Mouse (Mus musculus) cortical plate, adult 2 months (tissue): Measurements from ENCODE around the gene Ptprg.

Experiments
- CTCF ChIP-seq: fragments of 200-500 bp; IDR thresholded peaks from 2 replicates; pipeline ENCODE4 v1.5.1; 2011; ENCODE audit warnings: mild to moderate bottlenecking, control low read depth, low read length; ENCODE audit not compliant: insufficient read depth; ENCODE audit errors: extremely low read depth
- POLR2A ChIP-seq: fragments of 200-500 bp; IDR thresholded peaks from 2 replicates; pipeline ENCODE4 v1.6.1; 2011; ENCODE audit warnings: mild to moderate bottlenecking, low read length, control low read depth; ENCODE audit not compliant: insufficient read depth; ENCODE audit errors: extremely low read depth

GRCm38 (mm10) chr14:11932517-11932916 lies 379.2 kb downstream of the Ptprg start:
- TF ChIP-seq CTCF, result no peak
- TF ChIP-seq POLR2A, result no peak
